Mouse (Mus musculus): ENCODE measurements at regions not wholly inside any gene's neighbourhood (a gene's known extent, or its start where the extent isn't known, plus 50 kb on each side); places are given as distances from the start of the nearest gene placed in this dataset.

DNA sequence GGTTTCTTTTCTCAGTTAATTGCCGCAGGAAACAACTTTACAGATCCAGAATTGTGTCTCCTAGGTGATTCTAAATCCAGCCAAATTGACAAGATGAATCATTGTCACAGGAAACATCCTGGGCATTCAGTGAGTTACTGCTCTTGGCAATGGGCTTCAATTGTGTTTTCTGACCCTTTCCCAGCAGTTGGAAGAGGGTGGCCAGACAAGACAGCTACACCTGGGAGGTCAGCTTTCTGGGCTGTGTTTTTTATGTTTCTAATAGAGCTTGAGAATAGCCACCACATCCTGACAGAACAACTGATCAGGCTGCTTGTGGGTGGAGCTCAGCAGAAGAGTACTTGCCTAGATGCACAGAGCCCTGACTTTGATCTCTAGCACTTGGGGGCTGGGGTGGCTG lies 87.0 kb upstream of the Foxa2 start:
- TF ChIP-seq CTCF (IDR thresholded peaks at IDR 0.05; ENCODE audit: borderline replicate concordance, insufficient read depth, low read depth, low read length) (no peak), POLR2A (IDR thresholded peaks at IDR 0.05; ENCODE audit: borderline replicate concordance, insufficient read depth, low read length) (no peak)
